In genomic region chr1:90789506-90789905, GRCm38 (mm10) we compare ENCODE assay signal across 25 mouse cellular contexts. TPM values are rescaled to one million over a fixed set of nuclear protein-coding genes. Genes with fewer than 3 reads are reported as not detected.
A peak's percentile ranks its signal among the peaks of the same experiment; 100 is the strongest.
DNase-seq lines count a peak whose midpoint lies in the region; ATAC-seq and TF ChIP-seq lines count a peak whose summit lies in the region.
"Had no signal": no experiment of that assay in that cellular context is flagged by ENCODE, and none has a peak within 500 bp of the region (broad histone marks: within the 10 kb centered on the region; RNA-seq: fewer than 3 reads in every experiment).

No protein-coding gene starts in this region.

- peaks cover 94% of the 10 kb centered on the region for H3K36me3 ChIP-seq in embryonic facial prominence, embryonic 14.5 days (ENCODE audit: control insufficient read depth, insufficient read depth, low read length)
- no peaks in the 10 kb centered on the region; the same call in 1 of the 2 replicates for H3K36me3 ChIP-seq in embryonic facial prominence, embryonic 10.5 days (replicated peaks)
- no peaks in the 10 kb centered on the region for H3K36me3 ChIP-seq in midbrain, embryonic 11.5 days (ENCODE audit: control insufficient read depth, insufficient read depth, low read length)
- no peaks in the 10 kb centered on the region for H3K36me3 ChIP-seq in midbrain, embryonic 13.5 days
- H3K36me3 ChIP-seq: forebrain, embryonic 10.5 days; G1E; hindbrain, embryonic 10.5 days had no signal

- no peak overlapping the region for H3K4me2 ChIP-seq in embryonic facial prominence, embryonic 14.5 days (ENCODE audit: low read depth, low read length)
- H3K4me2 ChIP-seq in midbrain, embryonic 11.5 days = no peak overlapping the region
- no peak overlapping the region for H3K4me2 ChIP-seq in midbrain, embryonic 13.5 days (replicated peaks)
- H3K4me2 ChIP-seq: embryonic facial prominence, embryonic 15.5 days; heart, embryonic 11.5 days; heart, embryonic 15.5 days; hindbrain, embryonic 14.5 days; intestine, embryonic 15.5 days had no signal

- intact Hi-C loops in gastrocnemius, adult 2 months (cut with DNase I) = no loop called here

- no peaks in the 10 kb centered on the region for H3K27me3 ChIP-seq in embryonic facial prominence, embryonic 14.5 days (replicated peaks; ENCODE audit: control insufficient read depth, insufficient read depth, low read length)
- no peaks in the 10 kb centered on the region for H3K27me3 ChIP-seq in embryonic facial prominence, embryonic 10.5 days (replicated peaks; ENCODE audit: low read depth, poor library complexity, severe bottlenecking)
- H3K27me3 ChIP-seq in midbrain, embryonic 11.5 days (ENCODE audit: control insufficient read depth, insufficient read depth, low read length) = no peaks in the 10 kb centered on the region
- H3K27me3 ChIP-seq in midbrain, embryonic 13.5 days = no peaks in the 10 kb centered on the region
- H3K27me3 ChIP-seq: embryonic facial prominence, embryonic 15.5 days; heart, embryonic 15.5 days; intestine, embryonic 15.5 days had no signal

- WGBS in embryonic facial prominence, embryonic 14.5 days = 80% methylated on average over 6 of the region's 6 CpGs
- 81% methylated on average over 6 of the region's 6 CpGs for WGBS in embryonic facial prominence, embryonic 10.5 days
- 91% methylated on average over 6 of the region's 6 CpGs for WGBS in midbrain, embryonic 11.5 days
- WGBS in midbrain, embryonic 13.5 days = 87% methylated on average over 6 of the region's 6 CpGs

- TF ChIP-seq CTCF in gastrocnemius, adult 2 months (IDR thresholded peaks at IDR 0.05) = no peak

- no peak overlapping the region for H3K4me3 ChIP-seq in embryonic facial prominence, embryonic 14.5 days (ENCODE audit: low read depth, low read length)
- H3K4me3 ChIP-seq in embryonic facial prominence, embryonic 10.5 days = no peak overlapping the region
- no peak overlapping the region for H3K4me3 ChIP-seq in gastrocnemius, adult 2 months
- H3K4me3 ChIP-seq in midbrain, embryonic 11.5 days (ENCODE audit: low read depth, low read length) = no peak overlapping the region
- no peak overlapping the region for H3K4me3 ChIP-seq in midbrain, embryonic 13.5 days (replicated peaks)
- H3K4me3 ChIP-seq: embryonic facial prominence, embryonic 15.5 days; erythroblast, embryonic 14.5 days; forebrain, embryonic 10.5 days; heart, embryonic 15.5 days; hindbrain, embryonic 10.5 days; intestine, embryonic 15.5 days had no signal

- no peak overlapping the region for H3K27ac ChIP-seq in embryonic facial prominence, embryonic 14.5 days (replicated peaks; ENCODE audit: low read depth, low read length)
- H3K27ac ChIP-seq in embryonic facial prominence, embryonic 10.5 days (replicated peaks) = no peak overlapping the region
- peak overlapping the region; percentile 56 for H3K27ac ChIP-seq in gastrocnemius, adult 2 months
- no peak overlapping the region for H3K27ac ChIP-seq in midbrain, embryonic 11.5 days (ENCODE audit: low read depth, low read length)
- no peak overlapping the region for H3K27ac ChIP-seq in midbrain, embryonic 13.5 days
- H3K27ac ChIP-seq: embryonic facial prominence, embryonic 15.5 days; forebrain, embryonic 10.5 days; heart, embryonic 15.5 days; hindbrain, embryonic 10.5 days; hindbrain, embryonic 14.5 days; intestine, embryonic 15.5 days had no signal

- H3K9ac ChIP-seq in embryonic facial prominence, embryonic 14.5 days (ENCODE audit: low read depth, low read length) = no peak overlapping the region
- H3K9ac ChIP-seq in midbrain, embryonic 11.5 days (ENCODE audit: low read length) = no peak overlapping the region
- no peak overlapping the region for H3K9ac ChIP-seq in midbrain, embryonic 13.5 days (replicated peaks)
- H3K9ac ChIP-seq: embryonic facial prominence, embryonic 15.5 days; heart, embryonic 15.5 days; hindbrain, embryonic 14.5 days; intestine, embryonic 15.5 days had no signal

- no peak for ATAC-seq in embryonic facial prominence, embryonic 14.5 days (ENCODE audit: low read depth)
- no peak for ATAC-seq in midbrain, embryonic 11.5 days (ENCODE audit: low FRiP score)
- ATAC-seq in midbrain, embryonic 13.5 days = no peak
- ATAC-seq: CD4-positive, CD25-positive, alpha-beta regulatory T cell, adult 4 months; forebrain, embryonic 14.5 days; intestine, embryonic 15.5 days had no signal

- H3K4me1 ChIP-seq in embryonic facial prominence, embryonic 14.5 days (ENCODE audit: control insufficient read depth, insufficient read depth, low read length) = no peaks in the 10 kb centered on the region
- peaks cover 11% of the 10 kb centered on the region for H3K4me1 ChIP-seq in embryonic facial prominence, embryonic 10.5 days
- H3K4me1 ChIP-seq in midbrain, embryonic 11.5 days (ENCODE audit: control insufficient read depth, insufficient read depth, low read length) = no peaks in the 10 kb centered on the region
- H3K4me1 ChIP-seq in midbrain, embryonic 13.5 days (replicated peaks) = no peaks in the 10 kb centered on the region
- H3K4me1 ChIP-seq: embryonic facial prominence, embryonic 15.5 days; hindbrain, embryonic 10.5 days; intestine, embryonic 15.5 days had no signal

- peak; percentile 44 for DNase-seq in embryonic facial prominence, embryonic 14.5 days (ENCODE audit: low spot score)
- DNase-seq in embryonic facial prominence, embryonic 10.5 days (ENCODE audit: low spot score) = no peak
- no peak for DNase-seq in gastrocnemius, adult 2 months
- no peak for DNase-seq in gastrocnemius, postnatal 4 days (ENCODE audit: low spot score in 2 of 2)
- DNase-seq in midbrain, embryonic 11.5 days (ENCODE audit: low spot score, missing footprints) = peak; percentile 73
- no peak for DNase-seq in thymus, postnatal 14 days
- DNase-seq: B cell, adult 2 months; cerebellum, adult 18-20 months; cerebellum, adult 9-11 months; cerebellum, postnatal 36 days; gastrocnemius, postnatal 10 days; kidney, adult 18-20 months had no signal

- H3K9me3 ChIP-seq in embryonic facial prominence, embryonic 14.5 days (ENCODE audit: control insufficient read depth, low read length) = 0 out of 2 replicates have a peak, but pooled peaks cover 6% of the 10 kb centered on the region
- no peaks in the 10 kb centered on the region for H3K9me3 ChIP-seq in embryonic facial prominence, embryonic 10.5 days
- no peaks in the 10 kb centered on the region for H3K9me3 ChIP-seq in midbrain, embryonic 11.5 days (ENCODE audit: control insufficient read depth, low read length)
- H3K9me3 ChIP-seq in midbrain, embryonic 13.5 days = no peaks in the 10 kb centered on the region
- H3K9me3 ChIP-seq: embryonic facial prominence, embryonic 15.5 days; forebrain, embryonic 10.5 days; heart, embryonic 15.5 days; hindbrain, embryonic 10.5 days; intestine, embryonic 15.5 days had no signal

RNA-seq across cellular contexts. Expression of gene Col6a3, which starts 54.3 kb away (rescaled TPM):
- polyA plus RNA-seq in embryonic facial prominence, embryonic 14.5 days (2014; fragmentation: Nextera tagmentation; extraction: Ambion mirVana) = 262 and 324 TPM in 2 replicates
- 3.5 and 6.6 TPM in 2 replicates for polyA plus RNA-seq in embryonic facial prominence, embryonic 10.5 days (2016; fragmentation: Nextera tagmentation; extraction: Ambion mirVana)
- total RNA-seq in gastrocnemius, adult 2 months (2021) = 10 to 100 TPM; 21.6 to 51.5 TPM
- total RNA-seq in gastrocnemius, postnatal 4 days (2021) = 100 to 1,000 TPM; 499 to 546 TPM
- polyA plus RNA-seq in midbrain, embryonic 11.5 days (2014; fragmentation: Nextera tagmentation; extraction: Ambion mirVana) = 6.5 and 6.7 TPM in 2 replicates
- 3.4 and 4.7 TPM in 2 replicates for polyA plus RNA-seq in midbrain, embryonic 13.5 days (2015; fragmentation: Nextera tagmentation; extraction: Ambion mirVana)
- total RNA-seq: granulocyte monocyte progenitor cell, adult 5-6 weeks had no signal
- polyA plus RNA-seq: CD4-positive, CD25-positive, alpha-beta regulatory T cell, adult 4 months; G1E had no signal

Comparison
In these comparisons a context has a peak if more than half of its experiments do, and no peak if none do; other contexts are left out.
1. DNase-seq: peak in embryonic facial prominence, embryonic 14.5 days (single experiment) and midbrain, embryonic 11.5 days (single experiment); none in embryonic facial prominence, embryonic 10.5 days (single experiment), gastrocnemius, adult 2 months (single experiment), gastrocnemius, postnatal 4 days (0 of 2) and thymus, postnatal 14 days (single experiment).
2. RNA of gene Col6a3, which starts 54.3 kb away (polyA plus RNA-seq): 262 to 324 TPM in embryonic facial prominence, embryonic 14.5 days; 6.5 to 6.7 TPM in midbrain, embryonic 11.5 days, 3.5 to 6.6 TPM in embryonic facial prominence, embryonic 10.5 days and 3.4 to 4.7 TPM in midbrain, embryonic 13.5 days; every median in the first group is over 10 times any median in the second.